Mouse (Mus musculus) erythroblast, embryonic 14.5 days (primary cell): ENCODE measurements around the gene Gucd1. TPM values are rescaled to one million over a fixed set of nuclear protein-coding genes. Genes with fewer than 3 reads are reported as not detected.

Source experiments
- H3K27me3 ChIP-seq: 2 replicates; pipeline ENCODE4 v1.6.1; 2012; ENCODE audit warnings: inconsistent platforms; ENCODE audit not compliant: control insufficient read depth
- H3K36me3 ChIP-seq: 2 replicates; pipeline ENCODE4 v1.6.1; 2012; ENCODE audit warnings: mild to moderate bottlenecking, inconsistent platforms; ENCODE audit not compliant: control insufficient read depth
- H3K4me1 ChIP-seq: 2 replicates; pipeline ENCODE4 v1.6.1; 2012; ENCODE audit warnings: inconsistent platforms; ENCODE audit not compliant: control insufficient read depth
- H3K4me3 ChIP-seq: replicated peaks from 2 replicates; pipeline ENCODE3; 2012; ENCODE audit warnings: moderate library complexity, mild to moderate bottlenecking, inconsistent platforms
- H3K9me3 ChIP-seq: 2 replicates; pipeline ENCODE4 v1.6.1; 2012; ENCODE audit warnings: low read length, inconsistent platforms, mixed read lengths; ENCODE audit not compliant: control insufficient read depth
- GATA1 ChIP-seq: IDR thresholded peaks from 2 replicates; pipeline ENCODE4 v1.6.1; 2012; ENCODE audit warnings: low read length, inconsistent platforms, mixed read lengths
- TAL1 ChIP-seq: IDR thresholded peaks from 3 replicates; pipeline ENCODE4 v1.6.1; 2012; ENCODE audit warnings: low read length, inconsistent platforms, mixed read lengths
- polyA plus RNA-seq: library from polyadenylated mRNA; stranded (reverse); fragments of >175 nt; gene quantifications from 2 replicates; pipeline ENCODE4 v1.2.3, GENCODE M21; 2012

Gene Gucd1
- polyA plus RNA-seq, 1 experiment = 14.0 TPM

GRCm38 (mm10) chr10:75495921-75496320 lies 21.9 kb downstream of the Gucd1 start:
- TF ChIP-seq TAL1 = no peak
- TF ChIP-seq GATA1 = no peak
- Histone ChIP-seq H3K9me3 (no peaks in the 10 kb centered on the region), H3K36me3 (no peaks in the 10 kb centered on the region; the same call in 1 of the 2 replicates), H3K4me1 (peaks cover 16% of the 10 kb centered on the region), H3K27me3 (no peaks in the 10 kb centered on the region; the same call in 1 of the 2 replicates), H3K4me3 (no peak overlapping the region)

GRCm38 (mm10) chr10:75495304-75495703 lies 22.5 kb downstream of the Gucd1 start:
- H3K9me3 ChIP-seq = no peaks in the 10 kb centered on the region
- H3K4me3 ChIP-seq = no peak overlapping the region
- TF ChIP-seq TAL1 (no peak), GATA1 (no peak)
- H3K4me1 ChIP-seq = peaks cover 11% of the 10 kb centered on the region
- H3K27me3 ChIP-seq = no peaks in the 10 kb centered on the region; the same call in 1 of the 2 replicates
- H3K36me3 ChIP-seq = no peaks in the 10 kb centered on the region

GRCm38 (mm10) chr10:75491936-75492262 lies 25.9 kb downstream of the Gucd1 start:
- Histone ChIP-seq H3K27me3 (no peaks in the 10 kb centered on the region; the same call in 1 of the 2 replicates), H3K4me3 (no peak overlapping the region), H3K4me1 (peaks cover 5% of the 10 kb centered on the region; the same call in 1 of the 2 replicates), H3K36me3 (no peaks in the 10 kb centered on the region), H3K9me3 (no peaks in the 10 kb centered on the region)
- TF ChIP-seq TAL1 (no peak), GATA1 (no peak)

- no peak overlapping the region for H3K4me3 ChIP-seq
- TF ChIP-seq TAL1 (no peak), GATA1 (no peak)
- H3K27me3 ChIP-seq = no peaks in the 10 kb centered on the region; the same call in 1 of the 2 replicates
- H3K9me3 ChIP-seq = no peaks in the 10 kb centered on the region
- no peaks in the 10 kb centered on the region for H3K36me3 ChIP-seq
- H3K4me1 ChIP-seq = peaks cover 5% of the 10 kb centered on the region; the same call in 1 of the 2 replicates
Measured at GRCm38 (mm10) chr10:75491234-75491935, 26.4 kb downstream of the Gucd1 start.

GRCm38 (mm10) chr10:75490731-75491130 lies 27.0 kb downstream of the Gucd1 start:
- TF ChIP-seq GATA1 = no peak
- no peak for TF ChIP-seq TAL1

GRCm38 (mm10) chr10:75489522-75489921 lies 28.2 kb downstream of the Gucd1 start:
- TF ChIP-seq TAL1 (no peak), GATA1 (no peak)
- H3K4me1 ChIP-seq = peaks cover 5% of the 10 kb centered on the region; the same call in 1 of the 2 replicates

More at GRCm38 (mm10) chr10:75490731-75491130, 27.0 kb downstream of the Gucd1 start:
- H3K36me3 ChIP-seq = no peaks in the 10 kb centered on the region
- no peaks in the 10 kb centered on the region for H3K9me3 ChIP-seq
- H3K4me1 ChIP-seq = peaks cover 5% of the 10 kb centered on the region; the same call in 1 of the 2 replicates
- no peaks in the 10 kb centered on the region; the same call in 1 of the 2 replicates for H3K27me3 ChIP-seq
- H3K4me3 ChIP-seq = no peak overlapping the region

GRCm38 (mm10) chr10:75487131-75487530 lies 30.6 kb downstream of the Gucd1 start:
- no peaks in the 10 kb centered on the region for H3K9me3 ChIP-seq
- H3K4me1 ChIP-seq = no peaks in the 10 kb centered on the region
- no peaks in the 10 kb centered on the region for H3K27me3 ChIP-seq
- no peak for TF ChIP-seq GATA1
- TF ChIP-seq TAL1 = no peak
- H3K36me3 ChIP-seq = no peaks in the 10 kb centered on the region
- no peak overlapping the region for H3K4me3 ChIP-seq

More at GRCm38 (mm10) chr10:75489522-75489921, 28.2 kb downstream of the Gucd1 start:
- no peaks in the 10 kb centered on the region; the same call in 1 of the 2 replicates for H3K27me3 ChIP-seq
- no peaks in the 10 kb centered on the region for H3K9me3 ChIP-seq
- H3K36me3 ChIP-seq = no peaks in the 10 kb centered on the region
- H3K4me3 ChIP-seq = no peak overlapping the region

- Histone ChIP-seq H3K4me1 (no peaks in the 10 kb centered on the region), H3K27me3 (no peaks in the 10 kb centered on the region), H3K36me3 (no peaks in the 10 kb centered on the region), H3K9me3 (no peaks in the 10 kb centered on the region), H3K4me3 (no peak overlapping the region)
- TF ChIP-seq GATA1 (no peak), TAL1 (no peak)
Measured at GRCm38 (mm10) chr10:75486086-75486979, 31.4 kb downstream of the Gucd1 start.

GRCm38 (mm10) chr10:75484767-75485166 lies 33.0 kb downstream of the Gucd1 start:
- Histone ChIP-seq H3K36me3 (no peaks in the 10 kb centered on the region), H3K4me1 (no peaks in the 10 kb centered on the region), H3K27me3 (no peaks in the 10 kb centered on the region), H3K9me3 (no peaks in the 10 kb centered on the region), H3K4me3 (no peak overlapping the region)
- no peak for TF ChIP-seq GATA1
- TF ChIP-seq TAL1 = no peak
